ENCODE assay signal across 7 mouse cellular contexts in the genomic region with DNA sequence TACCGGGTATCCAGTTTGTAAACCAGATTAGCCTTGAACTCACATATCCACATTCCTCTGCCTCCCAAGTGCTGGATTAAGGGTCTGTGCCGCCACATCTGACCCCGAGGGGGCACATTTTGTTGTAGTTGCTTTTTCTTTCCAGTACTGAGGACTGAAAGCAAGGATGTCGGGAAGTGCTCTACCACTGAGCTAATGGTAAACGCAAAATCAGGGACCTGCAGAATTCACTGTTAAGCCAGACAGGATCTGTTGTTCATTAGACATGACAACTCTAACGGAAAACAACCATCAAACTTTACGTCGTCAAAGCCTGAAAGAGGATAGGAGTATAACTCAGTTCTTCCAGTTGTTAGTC. TPM values are rescaled to one million over a fixed set of nuclear protein-coding genes. Genes with fewer than 3 reads are reported as not detected.
DNase-seq lines count a peak whose midpoint lies in the region; ATAC-seq lines count a peak whose summit lies in the region.

No protein-coding gene starts in this region.

- DNase-seq in lung, postnatal 10 days = no peak
- DNase-seq in hindbrain, embryonic 14.5 days (ENCODE audit: low spot score) = no peak
- DNase-seq in adipocyte (ENCODE audit: low spot score) = no peak
- DNase-seq in kidney, postnatal 4 days = no peak

- H3K4me3 ChIP-seq in lung, embryonic 15.5 days = peak overlapping the region; percentile 68
- H3K4me3 ChIP-seq in embryonic facial prominence, embryonic 13.5 days = peak overlapping the region; percentile 87
- H3K4me3 ChIP-seq in hindbrain, embryonic 14.5 days (replicated peaks; ENCODE audit: low read length) = peak overlapping the region; percentile 71
- H3K4me3 ChIP-seq in midbrain, embryonic 12.5 days = peak overlapping the region; percentile 86

- 0% methylated on average over 8 of the region's 8 CpGs for WGBS in lung, embryonic 15.5 days
- whole genome bisulfite sequencing in embryonic facial prominence, embryonic 13.5 days = 2% methylated on average over 8 of the region's 8 CpGs
- WGBS in hindbrain, embryonic 14.5 days = 3% methylated on average over 8 of the region's 8 CpGs
- WGBS in midbrain, embryonic 12.5 days = under 1% methylated on average over 8 of the region's 8 CpGs

- no peak; the same call in 1 of the 2 replicates for ATAC-seq in lung, embryonic 15.5 days (ENCODE audit: borderline replicate concordance, extremely low read depth, low FRiP score, low TSS enrichment)
- ATAC-seq in embryonic facial prominence, embryonic 13.5 days (ENCODE audit: insufficient number of reproducible peaks, insufficient read depth, low FRiP score, low TSS enrichment, low read depth) = no peak; the same call in 1 of the 2 replicates
- peak; percentile 69 for ATAC-seq in hindbrain, embryonic 14.5 days (ENCODE audit: low FRiP score)
- ATAC-seq in midbrain, embryonic 12.5 days (ENCODE audit: low FRiP score, low read depth) = peak; percentile 68; the same call in 1 of the 2 replicates

- H3K36me3 ChIP-seq in lung, embryonic 15.5 days = peaks cover 15% of the 10 kb centered on the region
- H3K36me3 ChIP-seq in embryonic facial prominence, embryonic 13.5 days = peaks cover 21% of the 10 kb centered on the region
- H3K36me3 ChIP-seq in hindbrain, embryonic 14.5 days (replicated peaks; ENCODE audit: control insufficient read depth, insufficient read depth) = peaks cover 21% of the 10 kb centered on the region
- peaks cover 15% of the 10 kb centered on the region for H3K36me3 ChIP-seq in midbrain, embryonic 12.5 days

- peak overlapping the region; percentile 77 for H3K4me2 ChIP-seq in lung, embryonic 15.5 days
- H3K4me2 ChIP-seq in embryonic facial prominence, embryonic 13.5 days = peak overlapping the region; percentile 63
- H3K4me2 ChIP-seq in hindbrain, embryonic 14.5 days (replicated peaks) = peak overlapping the region; percentile 65
- H3K4me2 ChIP-seq in midbrain, embryonic 12.5 days (replicated peaks) = peak overlapping the region; percentile 63

- peak overlapping the region; percentile 58 for H3K27ac ChIP-seq in lung, embryonic 15.5 days
- H3K27ac ChIP-seq in embryonic facial prominence, embryonic 13.5 days = peak overlapping the region; percentile 57; the same call in 1 of the 2 replicates
- peak overlapping the region; percentile 84 for H3K27ac ChIP-seq in hindbrain, embryonic 14.5 days
- peak overlapping the region; percentile 65 for H3K27ac ChIP-seq in midbrain, embryonic 12.5 days (replicated peaks)

- H3K27me3 ChIP-seq in lung, embryonic 15.5 days = no peaks in the 10 kb centered on the region
- H3K27me3 ChIP-seq in embryonic facial prominence, embryonic 13.5 days = no peaks in the 10 kb centered on the region
- no peaks in the 10 kb centered on the region for H3K27me3 ChIP-seq in hindbrain, embryonic 14.5 days (ENCODE audit: control insufficient read depth, insufficient read depth, low read length)
- H3K27me3 ChIP-seq in midbrain, embryonic 12.5 days = no peaks in the 10 kb centered on the region

- peaks cover 16% of the 10 kb centered on the region for H3K4me1 ChIP-seq in lung, embryonic 15.5 days
- peaks cover 12% of the 10 kb centered on the region; the same call in 1 of the 2 replicates for H3K4me1 ChIP-seq in embryonic facial prominence, embryonic 13.5 days
- H3K4me1 ChIP-seq in hindbrain, embryonic 14.5 days (replicated peaks; ENCODE audit: control insufficient read depth, insufficient read depth, low read length) = peaks cover 21% of the 10 kb centered on the region
- H3K4me1 ChIP-seq in midbrain, embryonic 12.5 days = peaks cover 15% of the 10 kb centered on the region

- no peaks in the 10 kb centered on the region for H3K9me3 ChIP-seq in lung, embryonic 15.5 days
- H3K9me3 ChIP-seq in embryonic facial prominence, embryonic 13.5 days = no peaks in the 10 kb centered on the region
- no peaks in the 10 kb centered on the region for H3K9me3 ChIP-seq in hindbrain, embryonic 14.5 days (ENCODE audit: control insufficient read depth, low read length)
- H3K9me3 ChIP-seq in midbrain, embryonic 12.5 days = no peaks in the 10 kb centered on the region

- peak overlapping the region; percentile 48 for H3K9ac ChIP-seq in lung, embryonic 15.5 days
- H3K9ac ChIP-seq in embryonic facial prominence, embryonic 13.5 days = peak overlapping the region; percentile 90
- peak overlapping the region; percentile 66 for H3K9ac ChIP-seq in hindbrain, embryonic 14.5 days
- H3K9ac ChIP-seq in midbrain, embryonic 12.5 days (replicated peaks) = peak overlapping the region; percentile 49

RNA-seq across cellular contexts. Expression of a gene that starts 0.4 kb away (rescaled TPM):
- 208 and 209 TPM in 2 replicates for polyA plus RNA-seq in lung, embryonic 15.5 days (2015; fragmentation: Nextera tagmentation; extraction: Ambion mirVana)
- polyA plus RNA-seq in embryonic facial prominence, embryonic 13.5 days (2015; fragmentation: Nextera tagmentation; extraction: Ambion mirVana) = 192 and 198 TPM in 2 replicates
- 270 and 276 TPM in 2 replicates for polyA plus RNA-seq in hindbrain, embryonic 14.5 days (2014; fragmentation: Nextera tagmentation; extraction: Ambion mirVana)
- polyA plus RNA-seq in midbrain, embryonic 12.5 days (2016; fragmentation: Nextera tagmentation; extraction: Ambion mirVana) = 207 and 209 TPM in 2 replicates

RNA-seq across cellular contexts. Expression of a gene that starts 39.1 kb away (rescaled TPM):
- 4.0 TPM in 2 replicates for polyA plus RNA-seq in lung, embryonic 15.5 days (2015; fragmentation: Nextera tagmentation; extraction: Ambion mirVana)
- polyA plus RNA-seq in embryonic facial prominence, embryonic 13.5 days (2015; fragmentation: Nextera tagmentation; extraction: Ambion mirVana) = 16.7 and 21.5 TPM in 2 replicates
- 182 and 189 TPM in 2 replicates for polyA plus RNA-seq in hindbrain, embryonic 14.5 days (2014; fragmentation: Nextera tagmentation; extraction: Ambion mirVana)
- polyA plus RNA-seq in midbrain, embryonic 12.5 days (2016; fragmentation: Nextera tagmentation; extraction: Ambion mirVana) = 29.2 and 32.9 TPM in 2 replicates

RNA-seq across cellular contexts. Expression of a gene that starts 58.0 kb away (rescaled TPM):
- 36.8 and 37.8 TPM in 2 replicates for polyA plus RNA-seq in lung, embryonic 15.5 days (2015; fragmentation: Nextera tagmentation; extraction: Ambion mirVana)
- 46.1 and 47.0 TPM in 2 replicates for polyA plus RNA-seq in embryonic facial prominence, embryonic 13.5 days (2015; fragmentation: Nextera tagmentation; extraction: Ambion mirVana)
- polyA plus RNA-seq in hindbrain, embryonic 14.5 days (2014; fragmentation: Nextera tagmentation; extraction: Ambion mirVana) = 44.2 and 45.5 TPM in 2 replicates
- 53.5 and 54.5 TPM in 2 replicates for polyA plus RNA-seq in midbrain, embryonic 12.5 days (2016; fragmentation: Nextera tagmentation; extraction: Ambion mirVana)

RNA-seq across cellular contexts. Expression of a gene that starts 58.1 kb away (rescaled TPM):
- 199 and 207 TPM in 2 replicates for polyA plus RNA-seq in lung, embryonic 15.5 days (2015; fragmentation: Nextera tagmentation; extraction: Ambion mirVana)
- 208 and 232 TPM in 2 replicates for polyA plus RNA-seq in embryonic facial prominence, embryonic 13.5 days (2015; fragmentation: Nextera tagmentation; extraction: Ambion mirVana)
- polyA plus RNA-seq in hindbrain, embryonic 14.5 days (2014; fragmentation: Nextera tagmentation; extraction: Ambion mirVana) = 216 and 227 TPM in 2 replicates
- polyA plus RNA-seq in midbrain, embryonic 12.5 days (2016; fragmentation: Nextera tagmentation; extraction: Ambion mirVana) = 187 and 196 TPM in 2 replicates

Comparison
In these comparisons a context has a peak if more than half of its experiments do, and no peak if none do; other contexts are left out.
1. ATAC-seq: peak in hindbrain, embryonic 14.5 days (single experiment) and midbrain, embryonic 12.5 days (single experiment); none in lung, embryonic 15.5 days (single experiment) and embryonic facial prominence, embryonic 13.5 days (single experiment).
2. Peak in every context shown above with its lines, with median percentiles within 50 percentile points of each other: H3K27ac ChIP-seq, H3K4me2 ChIP-seq, H3K4me3 ChIP-seq and H3K9ac ChIP-seq.